7 mouse cellular contexts compared by ENCODE assay signal in genomic region chr1:75387929-75388897, GRCm38 (mm10). TPM values are rescaled to one million over a fixed set of nuclear protein-coding genes. Genes with fewer than 3 reads are reported as not detected.
DNase-seq lines count a peak whose midpoint lies in the region; ATAC-seq and TF ChIP-seq lines count a peak whose summit lies in the region.

No protein-coding gene starts in this region.

- no peak for ATAC-seq in forebrain, embryonic 13.5 days
- no peak for ATAC-seq in limb, embryonic 14.5 days (ENCODE audit: low FRiP score, low read depth)
- 0 out of 2 replicates have a peak, but pooled peaks have one; percentile 19 for ATAC-seq in stomach, postnatal 0 days (ENCODE audit: low FRiP score, low TSS enrichment)
- ATAC-seq in CD4-positive, CD25-positive, alpha-beta regulatory T cell, adult 4 months: no peak

- TF ChIP-seq EP300 in stomach, postnatal 0 days (optimal IDR thresholded peaks at IDR 0.05): no peak

- H3K36me3 ChIP-seq in forebrain, embryonic 13.5 days (ENCODE audit: poor library complexity, severe bottlenecking): no peaks in the 10 kb centered on the region
- H3K36me3 ChIP-seq in limb, embryonic 14.5 days (ENCODE audit: control insufficient read depth, insufficient read depth, low read length): peaks cover 16% of the 10 kb centered on the region; the same call in 1 of the 2 replicates
- peaks cover 3% of the 10 kb centered on the region; the same call in 1 of the 2 replicates for H3K36me3 ChIP-seq in stomach, postnatal 0 days (ENCODE audit: control insufficient read depth, insufficient read depth, low read length)

- WGBS in forebrain, embryonic 13.5 days: 2% methylated on average over 91 of the region's 94 CpGs
- 7% methylated on average over 80 of the region's 94 CpGs for WGBS in limb, embryonic 14.5 days
- 28% methylated on average over 94 of the region's 94 CpGs for WGBS in stomach, postnatal 0 days

- no peaks in the 10 kb centered on the region for H3K9me3 ChIP-seq in forebrain, embryonic 13.5 days (replicated peaks)
- H3K9me3 ChIP-seq in limb, embryonic 14.5 days (ENCODE audit: control insufficient read depth, low read length): no peaks in the 10 kb centered on the region
- H3K9me3 ChIP-seq in stomach, postnatal 0 days (ENCODE audit: control insufficient read depth, low read length): no peaks in the 10 kb centered on the region

- peaks cover 40% of the 10 kb centered on the region for H3K4me1 ChIP-seq in forebrain, embryonic 13.5 days
- H3K4me1 ChIP-seq in limb, embryonic 14.5 days (ENCODE audit: control insufficient read depth, insufficient read depth, low read length): peaks cover 14% of the 10 kb centered on the region
- H3K4me1 ChIP-seq in stomach, postnatal 0 days (replicated peaks; ENCODE audit: control insufficient read depth, insufficient read depth): 0 out of 2 replicates have a peak, but pooled peaks cover 3% of the 10 kb centered on the region

- peak overlapping the region; percentile 58 for H3K4me2 ChIP-seq in forebrain, embryonic 13.5 days
- peak overlapping the region; percentile 57 for H3K4me2 ChIP-seq in limb, embryonic 14.5 days (replicated peaks; ENCODE audit: low read depth, low read length, severe bottlenecking)
- H3K4me2 ChIP-seq in stomach, postnatal 0 days (replicated peaks; ENCODE audit: low read depth): peak overlapping the region; percentile 11; the same call in 1 of the 2 replicates

- H3K9ac ChIP-seq in forebrain, embryonic 13.5 days: peak overlapping the region; percentile 50
- H3K9ac ChIP-seq in limb, embryonic 14.5 days (ENCODE audit: low read depth, low read length, severe bottlenecking): peak overlapping the region; percentile 44
- peak overlapping the region; percentile 23; the same call in 1 of the 2 replicates for H3K9ac ChIP-seq in stomach, postnatal 0 days (ENCODE audit: low read length)

- H3K27ac ChIP-seq in forebrain, embryonic 13.5 days: no peak overlapping the region
- no peak overlapping the region for H3K27ac ChIP-seq in limb, embryonic 14.5 days (replicated peaks; ENCODE audit: low read depth, low read length)
- no peak overlapping the region for H3K27ac ChIP-seq in stomach, postnatal 0 days (replicated peaks)

- no peak for TF ChIP-seq POLR2A in limb, embryonic 14.5 days (IDR thresholded peaks at IDR 0.05; ENCODE audit: borderline replicate concordance, extremely low read depth, insufficient read depth, insufficient read length)

- peak; percentile 20 for DNase-seq in right cerebral cortex, adult 18-20 months
- DNase-seq in right cerebral cortex, adult 2 months (ENCODE audit: low spot score in 2 of 2): no peak
- DNase-seq in limb, embryonic 14.5 days (ENCODE audit: low spot score): no peak
- peak; percentile 51 for DNase-seq in stomach, postnatal 0 days (ENCODE audit: low spot score)
- DNase-seq in gastrocnemius, postnatal 4 days (ENCODE audit: low spot score in 2 of 2): no peak

- H3K4me3 ChIP-seq in forebrain, embryonic 13.5 days: peak overlapping the region; percentile 34
- peak overlapping the region; percentile 34 for H3K4me3 ChIP-seq in limb, embryonic 14.5 days (replicated peaks; ENCODE audit: low read length)
- H3K4me3 ChIP-seq in stomach, postnatal 0 days (ENCODE audit: low read depth, low read length): 0 out of 2 replicates have a peak overlapping the region, but pooled peaks have one; percentile 8

- peaks cover 74% of the 10 kb centered on the region for H3K27me3 ChIP-seq in forebrain, embryonic 13.5 days
- H3K27me3 ChIP-seq in limb, embryonic 14.5 days (ENCODE audit: control insufficient read depth, insufficient read depth, low read length): peaks cover 36% of the 10 kb centered on the region
- H3K27me3 ChIP-seq in stomach, postnatal 0 days (ENCODE audit: control insufficient read depth, insufficient read depth, low read length): no peaks in the 10 kb centered on the region

- peak; percentile 35; the same call in 1 of the 2 replicates for TF ChIP-seq CTCF in stomach, postnatal 0 days (IDR thresholded peaks at IDR 0.05; ENCODE audit: low read depth)

RNA-seq across cellular contexts. Expression of gene Speg, which starts 13.1 kb away (rescaled TPM):
- 7.6 and 9.0 TPM in 2 replicates for polyA plus RNA-seq in forebrain, embryonic 13.5 days (2015; fragmentation: Nextera tagmentation; extraction: Ambion mirVana)
- polyA plus RNA-seq in limb, embryonic 14.5 days (2012; rRNA removed): 77.9 and 114 TPM in 2 replicates
- 15.3 and 21.8 TPM in 2 replicates for polyA plus RNA-seq in limb, embryonic 14.5 days (2014; fragmentation: Nextera tagmentation; extraction: Ambion mirVana)
- polyA plus RNA-seq in stomach, postnatal 0 days (2015; fragmentation: Nextera tagmentation; extraction: Ambion mirVana): 28.8 and 30.0 TPM in 2 replicates
- 100 to 1,000 TPM; 156 to 170 TPM for total RNA-seq in gastrocnemius, postnatal 4 days (2021)
- under 1 TPM in 1 of 2 experiments, not detected in 1; 0.03 TPM for polyA plus RNA-seq in CD4-positive, CD25-positive, alpha-beta regulatory T cell, adult 4 months (2017; shearing (Covaris generic))

RNA-seq across cellular contexts. Expression of gene Des, which starts 28.1 kb away (rescaled TPM):
- polyA plus RNA-seq in forebrain, embryonic 13.5 days (2015; fragmentation: Nextera tagmentation; extraction: Ambion mirVana): 0.81 and 1.1 TPM in 2 replicates
- 50.7 and 53.7 TPM in 2 replicates for polyA plus RNA-seq in limb, embryonic 14.5 days (2012; rRNA removed)
- polyA plus RNA-seq in limb, embryonic 14.5 days (2014; fragmentation: Nextera tagmentation; extraction: Ambion mirVana): 59.0 and 78.6 TPM in 2 replicates
- polyA plus RNA-seq in stomach, postnatal 0 days (2015; fragmentation: Nextera tagmentation; extraction: Ambion mirVana): 223 and 291 TPM in 2 replicates
- 1,000 to 10,000 TPM; 1,760 to 1,859 TPM for total RNA-seq in gastrocnemius, postnatal 4 days (2021)
- not detected for polyA plus RNA-seq in CD4-positive, CD25-positive, alpha-beta regulatory T cell, adult 4 months (2017; shearing (Covaris generic))

RNA-seq across cellular contexts. Expression of gene Gmppa, which starts 47.5 kb away (rescaled TPM):
- polyA plus RNA-seq in forebrain, embryonic 13.5 days (2015; fragmentation: Nextera tagmentation; extraction: Ambion mirVana): 53.7 and 62.7 TPM in 2 replicates
- polyA plus RNA-seq in limb, embryonic 14.5 days (2012; rRNA removed): 144 and 199 TPM in 2 replicates
- 71.8 and 74.9 TPM in 2 replicates for polyA plus RNA-seq in limb, embryonic 14.5 days (2014; fragmentation: Nextera tagmentation; extraction: Ambion mirVana)
- polyA plus RNA-seq in stomach, postnatal 0 days (2015; fragmentation: Nextera tagmentation; extraction: Ambion mirVana): 85.2 and 98.6 TPM in 2 replicates
- 10 to 100 TPM; 43.5 to 49.3 TPM for total RNA-seq in gastrocnemius, postnatal 4 days (2021)
- 10 to 100 TPM; 57.0 to 91.3 TPM for polyA plus RNA-seq in CD4-positive, CD25-positive, alpha-beta regulatory T cell, adult 4 months (2017; shearing (Covaris generic))

Comparison
In these comparisons a context has a peak if more than half of its experiments do, and no peak if none do; other contexts are left out.
1. DNase-seq: peak in right cerebral cortex, adult 18-20 months (single experiment) and stomach, postnatal 0 days (single experiment); none in right cerebral cortex, adult 2 months (0 of 2), limb, embryonic 14.5 days (single experiment) and gastrocnemius, postnatal 4 days (0 of 2).
2. RNA of gene Des, which starts 28.1 kb away (polyA plus RNA-seq): 223 to 291 TPM in stomach, postnatal 0 days and 50.7 to 78.6 TPM in limb, embryonic 14.5 days; 0.81 to 1.1 TPM in forebrain, embryonic 13.5 days and not detected in CD4-positive, CD25-positive, alpha-beta regulatory T cell, adult 4 months; every median in the first group is over 10 times any median in the second.
3. Peak in every context shown above with its lines, with median percentiles within 50 percentile points of each other: H3K4me2 ChIP-seq, H3K4me3 ChIP-seq and H3K9ac ChIP-seq.